Mouse (Mus musculus) liver, postnatal 0 days (tissue): ENCODE data around the gene Prr14l. TPM values are rescaled to one million over a fixed set of nuclear protein-coding genes. Genes with fewer than 3 reads are reported as not detected.

Experiments
- ATAC-seq: fragments of 200-750 bp; cut with Nextera tagmentation; 2 replicates; pipeline ENCODE4 v1.8.0; 2017; ENCODE audit warnings: mild to moderate bottlenecking, moderate library complexity
- DNase-seq: peaks from one replicate; pipeline ENCODE4 v3.0.0-alpha.2; 2016
- H3K27ac ChIP-seq: fragments of 300-500 bp; sonication (generic); 2 replicates; pipeline ENCODE4 v1.5.1; 2014; ENCODE audit warnings: antibody characterized with exemption, moderate library complexity, mild to moderate bottlenecking, low read depth
- H3K27me3 ChIP-seq: fragments of 300-500 bp; sonication (generic); 2 replicates; pipeline ENCODE4 v1.6.1; 2014; ENCODE audit warnings: low read length, control low read depth, mixed read lengths; ENCODE audit not compliant: insufficient read depth
- H3K36me3 ChIP-seq: fragments of 300-500 bp; sonication (generic); replicated peaks from 2 replicates; pipeline ENCODE4 v1.6.1; 2014; ENCODE audit warnings: mild to moderate bottlenecking, control low read depth, low read length, moderate library complexity, mixed read lengths; ENCODE audit not compliant: insufficient read depth
- H3K4me1 ChIP-seq: fragments of 300-500 bp; sonication (generic); 2 replicates; pipeline ENCODE4 v1.6.1; 2014; ENCODE audit warnings: antibody characterized with exemption, mild to moderate bottlenecking, control low read depth; ENCODE audit not compliant: insufficient read depth
- H3K4me2 ChIP-seq: fragments of 300-500 bp; sonication (generic); 2 replicates; pipeline ENCODE4 v1.6.1; 2014; ENCODE audit warnings: low read depth, mild to moderate bottlenecking, low read length, moderate library complexity, mixed read lengths
- H3K4me3 ChIP-seq: fragments of 300-500 bp; sonication (generic); 2 replicates; pipeline ENCODE4 v1.5.1; 2014; ENCODE audit warnings: low read depth, low read length
- H3K9ac ChIP-seq: fragments of 300-500 bp; sonication (generic); replicated peaks from 2 replicates; pipeline ENCODE4 v1.6.1; 2014; ENCODE audit warnings: mild to moderate bottlenecking, moderate library complexity
- H3K9me3 ChIP-seq: fragments of 300-500 bp; sonication (generic); 2 replicates; pipeline ENCODE4 v1.6.1; 2016; ENCODE audit warnings: mild to moderate bottlenecking, control low read depth, low read length, mixed read lengths
- CTCF ChIP-seq: sonication (generic); IDR thresholded peaks from 2 replicates; pipeline ENCODE4 v1.5.1; 2016; ENCODE audit warnings: antibody characterized with exemption, low read depth
- EP300 ChIP-seq: IDR thresholded peaks from 2 replicates; pipeline ENCODE4 v1.6.1; 2016; ENCODE audit warnings: antibody characterized with exemption, low read depth, mild to moderate bottlenecking
- WGBS: fragments of 180-500 bp; shearing (Covaris S2); extraction: QIAGEN DNeasy Blood & Tissue Kit; methylation state at CpG from one replicate; pipeline ENCODE4 v1.1.7; 2014; ENCODE audit not compliant: insufficient replicate concordance; 5-methylcytosine and 5-hydroxymethylcytosine counted together
- polyA plus RNA-seq: library from polyadenylated mRNA; unstranded; fragments of >200 nt; fragmentation: Nextera tagmentation; extraction: Ambion mirVana; gene quantifications from 2 replicates; pipeline ENCODE4 v1.2.1, GENCODE M21; 2015

Gene Prr14l
- polyA plus RNA-seq, 1 experiment from 2014 or later: 7.4 TPM

DNA sequence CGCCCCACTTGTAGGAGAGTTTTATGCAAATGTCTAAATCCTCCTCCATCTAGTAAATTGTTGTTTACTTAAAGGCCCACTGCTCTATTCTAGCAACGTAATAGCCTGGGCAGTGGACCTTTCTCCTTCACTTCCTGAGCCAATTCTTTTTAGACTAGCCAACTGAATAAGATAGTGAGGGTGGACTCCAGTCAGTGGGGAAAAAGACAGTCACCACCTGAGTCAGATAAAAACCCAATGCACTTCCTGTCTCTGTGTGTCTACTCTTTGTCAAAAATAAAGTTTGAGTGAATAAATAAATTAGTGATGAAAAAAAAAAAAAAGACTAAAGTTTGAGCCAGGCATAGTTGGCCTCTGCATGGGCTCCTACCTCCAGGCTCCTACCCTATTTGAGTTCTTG is 94.4 kb downstream of the Prr14l start:
- Histone ChIP-seq H3K9me3 (no peaks in the 10 kb centered on the region), H3K27me3 (no peaks in the 10 kb centered on the region), H3K9ac (no peak overlapping the region), H3K36me3 (peaks cover 14% of the 10 kb centered on the region), H3K4me2 (no peak overlapping the region), H3K4me3 (no peak overlapping the region), H3K27ac (no peak overlapping the region), H3K4me1 (peaks cover 8% of the 10 kb centered on the region)
- TF ChIP-seq EP300 (no peak), CTCF (no peak)
- no peak for DNase-seq
- ATAC-seq: no peak
- WGBS: 69% methylated on average over 2 of the region's 2 CpGs

DNA sequence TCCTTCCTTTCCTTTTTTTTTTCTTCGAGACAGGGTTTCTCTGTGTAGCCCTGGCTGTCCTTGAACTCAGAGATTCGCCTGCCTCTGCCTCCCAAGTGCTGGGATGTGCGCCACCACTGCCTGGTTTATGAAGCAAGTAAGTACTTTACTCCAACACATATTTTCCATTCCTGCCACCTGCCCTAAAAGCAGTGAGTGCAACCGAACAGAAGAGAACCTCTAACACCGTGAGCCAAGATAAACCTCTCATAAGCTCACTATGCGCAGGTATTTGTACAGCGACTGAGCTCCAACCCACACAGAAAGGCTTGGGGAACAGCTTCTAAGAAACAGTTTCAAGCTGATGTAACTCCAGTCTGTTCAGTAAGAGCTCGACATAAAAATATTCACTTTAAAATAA is 97.9 kb downstream of the Prr14l start:
- Histone ChIP-seq H3K4me2 (no peak overlapping the region), H3K27ac (no peak overlapping the region), H3K27me3 (no peaks in the 10 kb centered on the region), H3K4me1 (no peaks in the 10 kb centered on the region; the same call in 1 of the 2 replicates), H3K4me3 (no peak overlapping the region), H3K9me3 (no peaks in the 10 kb centered on the region), H3K36me3 (no peaks in the 10 kb centered on the region), H3K9ac (no peak overlapping the region)
- ATAC-seq (no peak), DNase-seq (no peak)
- 85% methylated on average over 8 of the region's 8 CpGs for WGBS
- no peak for TF ChIP-seq CTCF
- no peak for TF ChIP-seq EP300

GRCm38 (mm10) chr5:32751736-32752135 is 102.3 kb downstream of the Prr14l start:
- TF ChIP-seq EP300 (no peak), CTCF (no peak)
- H3K27me3 ChIP-seq: no peaks in the 10 kb centered on the region
- DNase-seq (no peak), ATAC-seq (no peak)
- no peak overlapping the region for H3K4me2 ChIP-seq
- H3K27ac ChIP-seq: no peak overlapping the region
- H3K36me3 ChIP-seq: no peaks in the 10 kb centered on the region
- no peak overlapping the region for H3K9ac ChIP-seq
- no peak overlapping the region for H3K4me3 ChIP-seq
- 54% methylated on average over 2 of the region's 2 CpGs for WGBS
- H3K4me1 ChIP-seq: peaks cover 8% of the 10 kb centered on the region; the same call in 1 of the 2 replicates
- H3K9me3 ChIP-seq: no peaks in the 10 kb centered on the region

- H3K27ac ChIP-seq: no peak overlapping the region
- 72% methylated on average over 6 of the region's 6 CpGs for WGBS
- H3K27me3 ChIP-seq: no peaks in the 10 kb centered on the region
- ATAC-seq (no peak), DNase-seq (no peak)
- TF ChIP-seq CTCF (no peak), EP300 (no peak)
- H3K36me3 ChIP-seq: no peaks in the 10 kb centered on the region
- H3K4me3 ChIP-seq: no peak overlapping the region
- no peaks in the 10 kb centered on the region for H3K9me3 ChIP-seq
- no peak overlapping the region for H3K9ac ChIP-seq
- no peak overlapping the region for H3K4me2 ChIP-seq
- H3K4me1 ChIP-seq: peaks cover 25% of the 10 kb centered on the region
Measured at GRCm38 (mm10) chr5:32748936-32749335, 105.1 kb downstream of the Prr14l start.

- H3K27ac ChIP-seq: peak overlapping the region; percentile 25
- WGBS: 43% methylated on average over 6 of the region's 6 CpGs
- no peaks in the 10 kb centered on the region for H3K27me3 ChIP-seq
- no peak for ATAC-seq
- H3K4me2 ChIP-seq: peak overlapping the region; percentile 75; the same call in 1 of the 2 replicates
- H3K36me3 ChIP-seq: no peaks in the 10 kb centered on the region
- no peak for TF ChIP-seq EP300
- peak; percentile 89 for TF ChIP-seq CTCF
- H3K9ac ChIP-seq: no peak overlapping the region
- peaks cover 36% of the 10 kb centered on the region for H3K4me1 ChIP-seq
- no peaks in the 10 kb centered on the region for H3K9me3 ChIP-seq
- no peak overlapping the region for H3K4me3 ChIP-seq
- peak; percentile 49 for DNase-seq
Measured at GRCm38 (mm10) chr5:32747650-32748375, 106.2 kb downstream of the Prr14l start.

DNA sequence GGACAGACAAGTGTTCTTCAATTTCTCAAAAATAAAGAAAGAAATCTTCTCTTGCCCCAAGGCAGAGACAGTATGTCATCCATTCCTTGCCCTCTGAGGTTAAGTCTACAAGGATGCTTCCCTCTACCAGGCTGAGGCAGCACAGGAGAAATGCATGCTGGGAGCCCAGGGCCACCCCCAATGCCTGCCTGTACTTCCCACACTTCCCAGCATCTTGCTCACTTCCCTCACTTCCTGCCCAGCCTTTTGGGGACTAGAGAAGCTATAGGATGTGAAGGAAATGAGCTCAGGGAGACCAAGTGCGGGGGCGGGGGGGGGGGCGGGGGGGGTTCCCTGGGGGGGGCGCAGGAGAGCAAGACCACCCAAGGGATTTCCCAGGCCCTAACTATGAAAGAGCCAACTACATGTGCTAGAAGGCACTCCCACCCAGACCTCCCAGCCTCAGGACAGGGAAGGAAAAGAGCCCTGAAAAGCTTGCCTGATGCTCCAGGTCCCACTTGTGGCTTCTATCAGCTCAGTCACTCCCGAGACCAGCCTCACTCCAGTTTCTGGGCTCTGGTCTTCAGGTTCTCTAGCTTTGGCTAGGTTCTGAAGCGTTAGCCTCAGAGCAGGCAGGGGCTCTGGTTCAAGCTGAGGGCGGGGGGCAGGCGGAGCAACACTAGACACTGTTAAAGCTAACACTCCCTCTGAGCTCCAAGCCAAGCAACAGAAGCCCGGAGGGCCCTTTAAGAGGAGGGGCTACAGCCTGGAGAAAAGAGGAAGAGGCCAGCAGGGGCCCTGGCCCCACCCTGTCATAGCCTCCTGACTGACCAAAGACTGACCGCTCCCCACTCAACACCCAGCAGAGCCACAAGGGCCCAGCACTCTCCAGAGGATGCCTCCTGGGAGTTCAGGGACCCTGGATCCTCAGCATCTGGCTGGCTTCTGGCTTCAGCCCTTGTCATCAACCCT is 108.1 kb downstream of the Prr14l start:
- Histone ChIP-seq H3K9me3 (no peaks in the 10 kb centered on the region), H3K4me3 (peak overlapping the region; percentile 53), H3K36me3 (no peaks in the 10 kb centered on the region; the same call in 1 of the 2 replicates), H3K4me1 (peaks cover 49% of the 10 kb centered on the region), H3K9ac (peak overlapping the region; percentile 68), H3K4me2 (peak overlapping the region; percentile 75), H3K27ac (peak overlapping the region; percentile 91), H3K27me3 (no peaks in the 10 kb centered on the region)
- peak; percentile 77 for DNase-seq
- TF ChIP-seq EP300: no peak
- TF ChIP-seq CTCF: no peak
- ATAC-seq: peak; percentile 84
- WGBS: 5% methylated on average over 10 of the region's 10 CpGs
